ENCODE assay signal across 9 mouse cellular contexts in the genomic region with DNA sequence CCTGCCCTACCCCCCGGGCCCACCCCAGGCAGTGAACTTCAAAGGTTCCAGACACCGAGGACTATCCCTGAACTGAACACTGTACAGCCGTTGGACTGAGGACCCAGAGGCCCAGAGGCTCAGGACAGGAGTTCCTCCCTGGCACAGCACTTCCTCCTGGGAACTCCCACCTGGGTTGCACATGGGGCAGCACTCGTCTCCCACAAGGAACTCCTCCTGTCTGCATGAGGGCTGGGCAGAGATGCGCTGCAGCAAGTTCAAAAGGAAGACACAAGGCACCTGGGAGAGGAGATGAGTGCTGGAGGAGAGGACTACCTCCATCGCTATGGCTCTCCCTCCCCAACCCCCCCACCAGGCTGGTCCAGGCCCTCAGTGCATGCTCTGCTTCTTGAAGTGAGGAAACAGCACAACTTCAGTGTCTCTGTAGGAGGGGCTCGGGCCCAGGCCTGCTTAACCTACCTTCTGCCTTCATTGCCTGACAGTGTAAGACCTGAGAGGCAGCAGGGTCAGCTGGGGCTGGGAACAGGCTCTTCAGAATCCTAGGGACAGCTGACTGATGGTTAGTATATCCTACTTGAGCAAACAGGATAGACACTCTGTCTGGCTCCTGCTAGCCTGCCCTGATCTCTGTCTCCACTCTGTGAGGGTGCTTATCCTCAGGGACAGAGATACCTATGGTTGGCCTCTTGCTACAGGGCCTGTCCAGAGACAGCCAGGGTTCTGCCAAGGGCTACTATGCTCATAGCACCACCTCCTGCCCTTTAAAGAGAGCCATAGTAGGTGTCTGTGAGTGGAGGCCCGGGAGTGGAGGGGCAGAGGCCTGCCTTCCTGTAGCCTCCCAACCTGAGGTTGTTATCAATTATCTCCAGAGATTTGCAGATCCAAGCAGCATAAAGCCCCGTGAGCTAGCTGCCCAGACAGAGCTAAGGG. TPM values are rescaled to one million over a fixed set of nuclear protein-coding genes. Genes with fewer than 3 reads are reported as not detected.
DNase-seq lines count a peak whose midpoint lies in the region; ATAC-seq and TF ChIP-seq lines count a peak whose summit lies in the region.
"Had no signal": no experiment of that assay in that cellular context is flagged by ENCODE, and none has a peak within 500 bp of the region (broad histone marks: within the 10 kb centered on the region; RNA-seq: fewer than 3 reads in every experiment).

No protein-coding gene starts in this region.

- DNase-seq in layer of hippocampus, adult 2 months (ENCODE audit: low spot score in 2 of 2): no peak
- no peak for DNase-seq in layer of hippocampus, adult 9-10 months (ENCODE audit: low spot score)
- no peak for DNase-seq in cerebellum, adult 9-10 months
- DNase-seq in layer of hippocampus, adult 18-20 months (ENCODE audit: low spot score in 2 of 2): no peak
- DNase-seq in adrenal gland, postnatal 10 days: no peak
- DNase-seq: right cerebral cortex, postnatal 4 days had no signal

- peaks cover 23% of the 10 kb centered on the region for H3K4me1 ChIP-seq in embryonic facial prominence, embryonic 13.5 days
- H3K4me1 ChIP-seq in limb, embryonic 13.5 days: peaks cover 24% of the 10 kb centered on the region
- peaks cover 34% of the 10 kb centered on the region for H3K4me1 ChIP-seq in small intestine, adult 2 months (ENCODE audit: control insufficient read depth, insufficient read depth, insufficient read length, low read length)

- peak overlapping the region; percentile 17; the same call in 1 of the 2 replicates for H3K4me3 ChIP-seq in layer of hippocampus, adult 2 months
- H3K4me3 ChIP-seq in embryonic facial prominence, embryonic 13.5 days: peak overlapping the region; percentile 24
- peak overlapping the region; percentile 8; the same call in 1 of the 2 replicates for H3K4me3 ChIP-seq in limb, embryonic 13.5 days
- peak overlapping the region; percentile 84 for H3K4me3 ChIP-seq in small intestine, adult 2 months (ENCODE audit: low read depth, low read length)

- no peak for ATAC-seq in embryonic facial prominence, embryonic 13.5 days (ENCODE audit: insufficient number of reproducible peaks, insufficient read depth, low FRiP score, low TSS enrichment, low read depth)
- ATAC-seq in limb, embryonic 13.5 days (ENCODE audit: low FRiP score, low read depth): no peak; the same call in 1 of the 2 replicates

- no peaks in the 10 kb centered on the region for H3K9me3 ChIP-seq in embryonic facial prominence, embryonic 13.5 days
- no peaks in the 10 kb centered on the region for H3K9me3 ChIP-seq in limb, embryonic 13.5 days

- H3K27ac ChIP-seq in layer of hippocampus, adult 2 months: peak overlapping the region; percentile 77
- H3K27ac ChIP-seq in embryonic facial prominence, embryonic 13.5 days: peak overlapping the region; percentile 79
- H3K27ac ChIP-seq in limb, embryonic 13.5 days: peak overlapping the region; percentile 76
- peak overlapping the region; percentile 97 for H3K27ac ChIP-seq in small intestine, adult 2 months (ENCODE audit: insufficient read depth, low read depth, low read length)

- H3K36me3 ChIP-seq in embryonic facial prominence, embryonic 13.5 days: no peaks in the 10 kb centered on the region
- no peaks in the 10 kb centered on the region for H3K36me3 ChIP-seq in limb, embryonic 13.5 days
- peaks cover 36% of the 10 kb centered on the region for H3K36me3 ChIP-seq in small intestine, adult 2 months (ENCODE audit: control insufficient read depth, insufficient read depth, low read length)

- 41% methylated on average over 9 of the region's 9 CpGs for WGBS in embryonic facial prominence, embryonic 13.5 days
- 37% methylated on average over 9 of the region's 9 CpGs for WGBS in limb, embryonic 13.5 days
- WGBS in small intestine, adult 2 months: 12% methylated on average over 9 of the region's 9 CpGs

- no peak for TF ChIP-seq CTCF in layer of hippocampus, adult 2 months (conservative IDR thresholded peaks at IDR 0.05)
- TF ChIP-seq CTCF in small intestine, adult 2 months (IDR thresholded peaks at IDR 0.05; ENCODE audit: extremely low read depth, insufficient read length, insufficient replicate concordance, low read depth, low read length): no peak

- TF ChIP-seq POLR2A in small intestine, adult 2 months (IDR thresholded peaks at IDR 0.05; ENCODE audit: low read depth, low read length): no peak

- peak overlapping the region; percentile 52 for H3K4me2 ChIP-seq in embryonic facial prominence, embryonic 13.5 days
- peak overlapping the region; percentile 49 for H3K4me2 ChIP-seq in limb, embryonic 13.5 days (replicated peaks)

- H3K27me3 ChIP-seq in embryonic facial prominence, embryonic 13.5 days: no peaks in the 10 kb centered on the region
- H3K27me3 ChIP-seq in limb, embryonic 13.5 days: no peaks in the 10 kb centered on the region
- H3K27me3 ChIP-seq in small intestine, adult 2 months (ENCODE audit: control insufficient read depth, insufficient read depth, low read length): no peaks in the 10 kb centered on the region

- H3K9ac ChIP-seq in embryonic facial prominence, embryonic 13.5 days: peak overlapping the region; percentile 59
- H3K9ac ChIP-seq in limb, embryonic 13.5 days: peak overlapping the region; percentile 53

RNA-seq across cellular contexts. Expression of gene Tnfrsf14, which starts 1.1 kb away (rescaled TPM):
- 1 to 10 TPM in 1 of 2 experiments, under 1 TPM in 1; 0.84 to 1.3 TPM for total RNA-seq in layer of hippocampus, adult 2 months (2021)
- 1.6 and 1.8 TPM in 2 replicates for polyA plus RNA-seq in embryonic facial prominence, embryonic 13.5 days (2015; fragmentation: Nextera tagmentation; extraction: Ambion mirVana)
- polyA plus RNA-seq in limb, embryonic 13.5 days (2015; fragmentation: Nextera tagmentation; extraction: Ambion mirVana): 1.2 and 1.8 TPM in 2 replicates
- 66.3 and 177 TPM in 2 replicates for polyA plus RNA-seq in small intestine, adult 2 months (2012; rRNA removed)
- total RNA-seq in layer of hippocampus, adult 18-20 months (2021): 1 to 10 TPM in 1 of 2 experiments, under 1 TPM in 1; 0.94 to 1.2 TPM
- 10 to 100 TPM in 1 of 2 experiments, 1 to 10 TPM in 1; 8.1 to 12.7 TPM for total RNA-seq in adrenal gland, postnatal 10 days (2021)

RNA-seq across cellular contexts. Expression of gene Fam213b, which starts 28.3 kb away (rescaled TPM):
- 10 to 100 TPM; 48.1 to 48.9 TPM for total RNA-seq in layer of hippocampus, adult 2 months (2021)
- polyA plus RNA-seq in embryonic facial prominence, embryonic 13.5 days (2015; fragmentation: Nextera tagmentation; extraction: Ambion mirVana): 48.6 and 53.6 TPM in 2 replicates
- polyA plus RNA-seq in limb, embryonic 13.5 days (2015; fragmentation: Nextera tagmentation; extraction: Ambion mirVana): 44.3 and 45.1 TPM in 2 replicates
- polyA plus RNA-seq in small intestine, adult 2 months (2012; rRNA removed): 78.7 and 197 TPM in 2 replicates
- total RNA-seq in layer of hippocampus, adult 18-20 months (2021): 10 to 100 TPM; 54.8 to 58.7 TPM
- 10 to 100 TPM; 37.8 to 44.3 TPM for total RNA-seq in adrenal gland, postnatal 10 days (2021)

RNA-seq across cellular contexts. Expression of gene Hes5, which starts 33.5 kb away (rescaled TPM):
- 10 to 100 TPM; 24.7 to 30.7 TPM for total RNA-seq in layer of hippocampus, adult 2 months (2021)
- polyA plus RNA-seq in embryonic facial prominence, embryonic 13.5 days (2015; fragmentation: Nextera tagmentation; extraction: Ambion mirVana): 4.2 and 6.0 TPM in 2 replicates
- 0.94 and 2.3 TPM in 2 replicates for polyA plus RNA-seq in limb, embryonic 13.5 days (2015; fragmentation: Nextera tagmentation; extraction: Ambion mirVana)
- 0.17 and 0.47 TPM in 2 replicates for polyA plus RNA-seq in small intestine, adult 2 months (2012; rRNA removed)
- total RNA-seq in layer of hippocampus, adult 18-20 months (2021): 10 to 100 TPM; 15.5 to 25.8 TPM
- under 1 TPM in 1 of 2 experiments, not detected in 1; 0.76 TPM for total RNA-seq in adrenal gland, postnatal 10 days (2021)

RNA-seq across cellular contexts. Expression of gene Pank4, which starts 36.7 kb away (rescaled TPM):
- total RNA-seq in layer of hippocampus, adult 2 months (2021): 10 to 100 TPM; 41.8 to 43.0 TPM
- polyA plus RNA-seq in embryonic facial prominence, embryonic 13.5 days (2015; fragmentation: Nextera tagmentation; extraction: Ambion mirVana): 48.3 and 54.1 TPM in 2 replicates
- 46.0 and 48.2 TPM in 2 replicates for polyA plus RNA-seq in limb, embryonic 13.5 days (2015; fragmentation: Nextera tagmentation; extraction: Ambion mirVana)
- 28.1 and 36.1 TPM in 2 replicates for polyA plus RNA-seq in small intestine, adult 2 months (2012; rRNA removed)
- total RNA-seq in layer of hippocampus, adult 18-20 months (2021): 10 to 100 TPM; 36.0 to 37.7 TPM
- total RNA-seq in adrenal gland, postnatal 10 days (2021): 10 to 100 TPM; 23.1 to 35.2 TPM

RNA-seq across cellular contexts. Expression of gene Mmel1, which starts 57.8 kb away (rescaled TPM):
- under 1 TPM; 0.29 to 0.44 TPM for total RNA-seq in layer of hippocampus, adult 2 months (2021)
- 0.28 TPM in 1 of 2 replicates, not detected in the other for polyA plus RNA-seq in embryonic facial prominence, embryonic 13.5 days (2015; fragmentation: Nextera tagmentation; extraction: Ambion mirVana)
- 0.05 and 0.23 TPM in 2 replicates for polyA plus RNA-seq in limb, embryonic 13.5 days (2015; fragmentation: Nextera tagmentation; extraction: Ambion mirVana)
- 0.06 and 0.10 TPM in 2 replicates for polyA plus RNA-seq in small intestine, adult 2 months (2012; rRNA removed)
- total RNA-seq in layer of hippocampus, adult 18-20 months (2021): under 1 TPM; 0.20 to 0.25 TPM
- total RNA-seq in adrenal gland, postnatal 10 days (2021): under 1 TPM; 0.24 to 0.45 TPM

Comparison
In these comparisons a context has a peak if more than half of its experiments do, and no peak if none do; other contexts are left out.
1. H3K4me3 ChIP-seq: peak in every context shown above with its lines; median percentile 84 in small intestine, adult 2 months; 24 in embryonic facial prominence, embryonic 13.5 days; 17 in layer of hippocampus, adult 2 months; 8 in limb, embryonic 13.5 days.
2. RNA of gene Hes5, which starts 33.5 kb away (total RNA-seq): 24.7 to 30.7 TPM in layer of hippocampus, adult 2 months and 15.5 to 25.8 TPM in layer of hippocampus, adult 18-20 months; 0.76 TPM in adrenal gland, postnatal 10 days; every median in the first group is over 4 times any median in the second.
3. Peak in every context shown above with its lines, with median percentiles within 50 percentile points of each other: H3K27ac ChIP-seq.